In genomic region chr1:138922886-138923285, GRCm38 (mm10) we compare ENCODE assay signal across 18 mouse cellular contexts. TPM values are rescaled to one million over a fixed set of nuclear protein-coding genes. Genes with fewer than 3 reads are reported as not detected.
DNase-seq lines count a peak whose midpoint lies in the region; ATAC-seq and TF ChIP-seq lines count a peak whose summit lies in the region.
"Had no signal": no experiment of that assay in that cellular context is flagged by ENCODE, and none has a peak within 500 bp of the region (broad histone marks: within the 10 kb centered on the region; RNA-seq: fewer than 3 reads in every experiment).

No protein-coding gene starts in this region.

- no peaks in the 10 kb centered on the region for H3K27me3 ChIP-seq in midbrain, embryonic 11.5 days (ENCODE audit: control insufficient read depth, insufficient read depth, low read length)
- H3K27me3 ChIP-seq in midbrain, postnatal 0 days (ENCODE audit: insufficient read depth, low read length), result no peaks in the 10 kb centered on the region
- H3K27me3 ChIP-seq: forebrain, embryonic 13.5 days; heart, embryonic 13.5 days; hindbrain, embryonic 15.5 days had no signal

- no peaks in the 10 kb centered on the region for H3K36me3 ChIP-seq in midbrain, embryonic 11.5 days (ENCODE audit: control insufficient read depth, insufficient read depth, low read length)
- H3K36me3 ChIP-seq in midbrain, postnatal 0 days (ENCODE audit: insufficient read depth, low read length), result no peaks in the 10 kb centered on the region
- H3K36me3 ChIP-seq: embryonic facial prominence, embryonic 10.5 days; heart, embryonic 13.5 days; hindbrain, embryonic 15.5 days had no signal

- H3K4me1 ChIP-seq in midbrain, embryonic 11.5 days (ENCODE audit: control insufficient read depth, insufficient read depth, low read length), result no peaks in the 10 kb centered on the region
- H3K4me1 ChIP-seq in midbrain, postnatal 0 days (ENCODE audit: insufficient read depth, low read length), result no peaks in the 10 kb centered on the region
- H3K4me1 ChIP-seq: embryonic facial prominence, embryonic 10.5 days; forebrain, embryonic 13.5 days; hindbrain, embryonic 15.5 days had no signal

- no peak for TF ChIP-seq CTCF in midbrain, postnatal 0 days (IDR thresholded peaks at IDR 0.05)

- no peak overlapping the region for H3K4me2 ChIP-seq in midbrain, embryonic 11.5 days
- no peak overlapping the region for H3K4me2 ChIP-seq in midbrain, postnatal 0 days (ENCODE audit: low read depth, low read length, poor library complexity, severe bottlenecking)
- H3K4me2 ChIP-seq: forebrain, embryonic 13.5 days; heart, embryonic 13.5 days; hindbrain, embryonic 15.5 days had no signal

- no peaks in the 10 kb centered on the region for H3K9me3 ChIP-seq in midbrain, embryonic 11.5 days (ENCODE audit: control insufficient read depth, low read length)
- no peaks in the 10 kb centered on the region for H3K9me3 ChIP-seq in midbrain, postnatal 0 days (ENCODE audit: low read length)
- H3K9me3 ChIP-seq: embryonic facial prominence, embryonic 10.5 days; forebrain, embryonic 13.5 days; heart, embryonic 13.5 days; hindbrain, embryonic 15.5 days had no signal

- ATAC-seq in frontal cortex, adult (ENCODE audit: low TSS enrichment), result 0 out of 2 replicates have a peak, but pooled peaks have one; percentile 16
- no peak for ATAC-seq in midbrain, embryonic 11.5 days (ENCODE audit: low FRiP score)
- ATAC-seq in midbrain, postnatal 0 days (ENCODE audit: low FRiP score), result no peak
- ATAC-seq in neutrophil, adult 5-6 weeks (ENCODE audit: extremely low read depth, insufficient number of reproducible peaks, low FRiP score, poor library complexity, severe bottlenecking), result peak; percentile 75
- ATAC-seq: forebrain, embryonic 13.5 days had no signal

- no peak for DNase-seq in frontal cortex, postnatal 25 days (ENCODE audit: low spot score in 2 of 2)
- peak; percentile 8 for DNase-seq in midbrain, embryonic 11.5 days (ENCODE audit: low spot score, missing footprints)
- DNase-seq in midbrain, postnatal 0 days (ENCODE audit: low spot score), result no peak
- DNase-seq in MEL-GATA-1-ER (ENCODE audit: extremely low read depth, low read depth), result peak; percentile 41
- DNase-seq in layer of hippocampus, adult 18-20 months (ENCODE audit: low spot score in 2 of 2), result no peak
- DNase-seq in ovary, postnatal 10 days (ENCODE audit: low spot score), result no peak
- DNase-seq: adrenal gland, postnatal 10 days; cerebellum, adult 11-12 months; cerebellum, adult 9-10 months; cerebellum, postnatal 25 days; gastrocnemius, postnatal 10 days; heart, postnatal 36 days had no signal

- no peak overlapping the region for H3K4me3 ChIP-seq in midbrain, embryonic 11.5 days (ENCODE audit: low read depth, low read length)
- H3K4me3 ChIP-seq in midbrain, postnatal 0 days (ENCODE audit: low read depth, low read length), result no peak overlapping the region
- H3K4me3 ChIP-seq: embryonic facial prominence, embryonic 10.5 days; forebrain, embryonic 13.5 days; heart, embryonic 13.5 days; hindbrain, embryonic 15.5 days had no signal

- 91% methylated on average over 6 of the region's 6 CpGs for WGBS in midbrain, embryonic 11.5 days
- WGBS in midbrain, postnatal 0 days, result 93% methylated on average over 6 of the region's 6 CpGs

- no peak overlapping the region for H3K27ac ChIP-seq in midbrain, embryonic 11.5 days (ENCODE audit: low read depth, low read length)
- no peak overlapping the region for H3K27ac ChIP-seq in midbrain, postnatal 0 days (ENCODE audit: low read depth, low read length)
- H3K27ac ChIP-seq: embryonic facial prominence, embryonic 10.5 days; forebrain, embryonic 13.5 days; heart, embryonic 13.5 days; hindbrain, embryonic 15.5 days had no signal

- no peak overlapping the region for H3K9ac ChIP-seq in midbrain, embryonic 11.5 days (ENCODE audit: low read length)
- no peak overlapping the region for H3K9ac ChIP-seq in midbrain, postnatal 0 days (replicated peaks; ENCODE audit: low read length, poor library complexity, severe bottlenecking)
- H3K9ac ChIP-seq: forebrain, embryonic 13.5 days; heart, embryonic 13.5 days; hindbrain, embryonic 15.5 days had no signal

RNA-seq across cellular contexts. Expression of gene Dennd1b, which starts 40.3 kb away (rescaled TPM):
- polyA plus RNA-seq in midbrain, embryonic 11.5 days (2014; fragmentation: Nextera tagmentation; extraction: Ambion mirVana), result 12.2 and 13.3 TPM in 2 replicates
- 16.6 and 19.8 TPM in 2 replicates for total RNA-seq in midbrain, postnatal 0 days (2014; rRNA removed)
- 7.8 and 8.9 TPM in 2 replicates for polyA plus RNA-seq in midbrain, postnatal 0 days (2015; fragmentation: Nextera tagmentation; extraction: Ambion mirVana)
- 71.1 and 76.1 TPM in 2 replicates for total RNA-seq in neutrophil, adult 5-6 weeks (2017)
- 10 to 100 TPM; 53.1 to 59.4 TPM for total RNA-seq in layer of hippocampus, adult 18-20 months (2021)

Comparison
In these comparisons a context has a peak if more than half of its experiments do, and no peak if none do; other contexts are left out.
1. DNase-seq: peak in midbrain, embryonic 11.5 days (single experiment) and MEL-GATA-1-ER (single experiment); none in frontal cortex, postnatal 25 days (0 of 2), midbrain, postnatal 0 days (single experiment), layer of hippocampus, adult 18-20 months (0 of 2) and ovary, postnatal 10 days (single experiment).
2. ATAC-seq: peak in frontal cortex, adult (single experiment) and neutrophil, adult 5-6 weeks (single experiment); none in midbrain, embryonic 11.5 days (single experiment) and midbrain, postnatal 0 days (single experiment).